Mouse (Mus musculus) hindbrain, embryonic 12.5 days (tissue): ENCODE results near the gene Gch1. TPM values are rescaled to one million over a fixed set of nuclear protein-coding genes. Genes with fewer than 3 reads are reported as not detected.

Source experiments
- ATAC-seq: fragments of 200-750 bp; cut with Nextera tagmentation; 2 replicates; pipeline ENCODE4 v1.8.0; 2017; ENCODE audit warnings: moderate TSS enrichment; ENCODE audit not compliant: low FRiP score
- H3K27ac ChIP-seq: fragments of 300-500 bp; sonication (generic); 2 replicates; pipeline ENCODE4 v1.5.1; 2016; ENCODE audit warnings: mild to moderate bottlenecking
- H3K27me3 ChIP-seq: fragments of 300-500 bp; sonication (generic); 2 replicates; pipeline ENCODE4 v1.6.1; 2016; ENCODE audit warnings: mild to moderate bottlenecking
- H3K36me3 ChIP-seq: fragments of 300-500 bp; sonication (generic); 2 replicates; pipeline ENCODE4 v1.6.1; 2016; ENCODE audit warnings: mild to moderate bottlenecking
- H3K4me1 ChIP-seq: fragments of 300-500 bp; sonication (generic); 2 replicates; pipeline ENCODE4 v1.6.1; 2016
- H3K4me2 ChIP-seq: fragments of 300-500 bp; sonication (generic); replicated peaks from 2 replicates; pipeline ENCODE4 v1.6.1; 2016; ENCODE audit warnings: mild to moderate bottlenecking
- H3K4me3 ChIP-seq: fragments of 300-500 bp; sonication (generic); 2 replicates; pipeline ENCODE4 v1.5.1; 2016; ENCODE audit warnings: mild to moderate bottlenecking
- H3K9ac ChIP-seq: fragments of 300-500 bp; sonication (generic); 2 replicates; pipeline ENCODE4 v1.6.1; 2016; ENCODE audit warnings: mild to moderate bottlenecking, moderate library complexity
- H3K9me3 ChIP-seq: fragments of 300-500 bp; sonication (generic); replicated peaks from 2 replicates; pipeline ENCODE4 v1.6.1; 2016; ENCODE audit warnings: mild to moderate bottlenecking
- WGBS: fragments of 180-500 bp; shearing (Covaris S2); methylation state at CpG from one replicate; pipeline ENCODE4 v1.1.7; 2016; 5-methylcytosine and 5-hydroxymethylcytosine counted together
- polyA plus RNA-seq: library from polyadenylated mRNA; unstranded; fragments of >200 nt; fragmentation: Nextera tagmentation; extraction: Ambion mirVana; gene quantifications from 2 replicates; pipeline ENCODE4 v1.2.1, GENCODE M21; 2016

Gch1 gene
- polyA plus RNA-seq, 1 experiment from 2014 or later = 3.8 TPM

- Histone ChIP-seq H3K9me3 (no peaks in the 10 kb centered on the region), H3K4me3 (no peak overlapping the region), H3K36me3 (no peaks in the 10 kb centered on the region), H3K27ac (no peak overlapping the region), H3K9ac (no peak overlapping the region), H3K27me3 (no peaks in the 10 kb centered on the region), H3K4me1 (no peaks in the 10 kb centered on the region), H3K4me2 (no peak overlapping the region)
- no peak for ATAC-seq
- 72% methylated on average over 5 of the region's 5 CpGs for WGBS
These were observed 14.1 kb downstream of the Gch1 start for GRCm38 (mm10) chr14:47175136-47175535.

- Histone ChIP-seq H3K4me3 (no peak overlapping the region), H3K27me3 (no peaks in the 10 kb centered on the region), H3K36me3 (no peaks in the 10 kb centered on the region), H3K9me3 (no peaks in the 10 kb centered on the region), H3K4me2 (no peak overlapping the region), H3K9ac (no peak overlapping the region), H3K27ac (no peak overlapping the region), H3K4me1 (no peaks in the 10 kb centered on the region)
- 75% methylated on average over 5 of the region's 5 CpGs for WGBS
- ATAC-seq = no peak
These were observed 17.1 kb downstream of the Gch1 start for GRCm38 (mm10) chr14:47172073-47172472.

GRCm38 (mm10) chr14:47170499-47171109, 18.6 kb downstream of the Gch1 start:
- H3K27me3 ChIP-seq = no peaks in the 10 kb centered on the region
- H3K9me3 ChIP-seq = no peaks in the 10 kb centered on the region
- no peak overlapping the region for H3K4me2 ChIP-seq
- ATAC-seq = no peak
- no peak overlapping the region for H3K27ac ChIP-seq
- H3K4me1 ChIP-seq = no peaks in the 10 kb centered on the region
- 66% methylated on average over 3 of the region's 3 CpGs for WGBS
- H3K4me3 ChIP-seq = no peak overlapping the region
- H3K9ac ChIP-seq = no peak overlapping the region
- H3K36me3 ChIP-seq = no peaks in the 10 kb centered on the region

GRCm38 (mm10) chr14:47169677-47170410, 19.4 kb downstream of the Gch1 start:
- Histone ChIP-seq H3K27ac (no peak overlapping the region), H3K27me3 (no peaks in the 10 kb centered on the region), H3K9me3 (no peaks in the 10 kb centered on the region), H3K9ac (no peak overlapping the region), H3K4me2 (no peak overlapping the region), H3K4me3 (no peak overlapping the region), H3K36me3 (no peaks in the 10 kb centered on the region), H3K4me1 (no peaks in the 10 kb centered on the region)
- no peak for ATAC-seq
- 74% methylated on average over 9 of the region's 9 CpGs for WGBS

GRCm38 (mm10) chr14:47165741-47166140, 23.5 kb downstream of the Gch1 start:
- no peak overlapping the region for H3K27ac ChIP-seq
- H3K36me3 ChIP-seq = no peaks in the 10 kb centered on the region
- H3K4me1 ChIP-seq = no peaks in the 10 kb centered on the region
- no peak overlapping the region for H3K4me3 ChIP-seq
- no peaks in the 10 kb centered on the region for H3K9me3 ChIP-seq
- WGBS = 87% methylated on average over 5 of the region's 5 CpGs
- no peak for ATAC-seq
- H3K4me2 ChIP-seq = no peak overlapping the region
- H3K9ac ChIP-seq = no peak overlapping the region
- H3K27me3 ChIP-seq = no peaks in the 10 kb centered on the region

- H3K4me2 ChIP-seq = no peak overlapping the region
- H3K36me3 ChIP-seq = no peaks in the 10 kb centered on the region
- ATAC-seq = no peak
- H3K9ac ChIP-seq = no peak overlapping the region
- WGBS = 91% methylated on average over 5 of the region's 5 CpGs
- H3K27ac ChIP-seq = no peak overlapping the region
- H3K4me3 ChIP-seq = no peak overlapping the region
- no peaks in the 10 kb centered on the region for H3K4me1 ChIP-seq
- H3K9me3 ChIP-seq = no peaks in the 10 kb centered on the region
- H3K27me3 ChIP-seq = no peaks in the 10 kb centered on the region
These were observed 24.1 kb downstream of the Gch1 start for GRCm38 (mm10) chr14:47165117-47165516.

GRCm38 (mm10) chr14:47161921-47162427, 27.2 kb downstream of the Gch1 start:
- no peak overlapping the region for H3K27ac ChIP-seq
- WGBS = 87% methylated on average over 3 of the region's 5 CpGs
- no peak overlapping the region for H3K9ac ChIP-seq
- H3K4me2 ChIP-seq = no peak overlapping the region
- H3K27me3 ChIP-seq = no peaks in the 10 kb centered on the region
- no peaks in the 10 kb centered on the region for H3K36me3 ChIP-seq
- H3K4me3 ChIP-seq = no peak overlapping the region
- no peaks in the 10 kb centered on the region for H3K4me1 ChIP-seq
- no peaks in the 10 kb centered on the region for H3K9me3 ChIP-seq
- no peak for ATAC-seq

GRCm38 (mm10) chr14:47160051-47160640, 29.1 kb downstream of the Gch1 start:
- Histone ChIP-seq H3K4me3 (no peak overlapping the region), H3K9me3 (no peaks in the 10 kb centered on the region), H3K36me3 (no peaks in the 10 kb centered on the region), H3K27ac (no peak overlapping the region), H3K4me2 (no peak overlapping the region), H3K27me3 (no peaks in the 10 kb centered on the region), H3K9ac (no peak overlapping the region), H3K4me1 (no peaks in the 10 kb centered on the region)
- 87% methylated on average over 2 of the region's 2 CpGs for WGBS
- no peak for ATAC-seq

GRCm38 (mm10) chr14:47154303-47154702, 34.9 kb downstream of the Gch1 start:
- no peak overlapping the region for H3K4me3 ChIP-seq
- no peak for ATAC-seq
- no peak overlapping the region for H3K4me2 ChIP-seq

GRCm38 (mm10) chr14:47151306-47151705, 37.9 kb downstream of the Gch1 start:
- no peaks in the 10 kb centered on the region for H3K27me3 ChIP-seq
- H3K4me1 ChIP-seq = no peaks in the 10 kb centered on the region
- H3K27ac ChIP-seq = no peak overlapping the region
- 92% methylated on average over 6 of the region's 6 CpGs for WGBS
- H3K4me2 ChIP-seq = no peak overlapping the region
- no peak overlapping the region for H3K9ac ChIP-seq
- no peaks in the 10 kb centered on the region for H3K9me3 ChIP-seq
- ATAC-seq = no peak
- H3K4me3 ChIP-seq = no peak overlapping the region
- no peaks in the 10 kb centered on the region for H3K36me3 ChIP-seq

More at GRCm38 (mm10) chr14:47154303-47154702, 34.9 kb downstream of the Gch1 start:
- Histone ChIP-seq H3K9ac (no peak overlapping the region), H3K27me3 (no peaks in the 10 kb centered on the region), H3K27ac (no peak overlapping the region), H3K36me3 (no peaks in the 10 kb centered on the region), H3K9me3 (no peaks in the 10 kb centered on the region), H3K4me1 (no peaks in the 10 kb centered on the region)
- 92% methylated on average over 3 of the region's 3 CpGs for WGBS

- H3K27ac ChIP-seq = no peak overlapping the region
- H3K9me3 ChIP-seq = no peaks in the 10 kb centered on the region
- no peak overlapping the region for H3K4me3 ChIP-seq
- 98% methylated on average over 5 of the region's 5 CpGs for WGBS
- no peaks in the 10 kb centered on the region for H3K36me3 ChIP-seq
- no peaks in the 10 kb centered on the region for H3K27me3 ChIP-seq
- H3K9ac ChIP-seq = no peak overlapping the region
- no peak for ATAC-seq
- H3K4me2 ChIP-seq = no peak overlapping the region
- no peaks in the 10 kb centered on the region for H3K4me1 ChIP-seq
These were observed 44.9 kb downstream of the Gch1 start for GRCm38 (mm10) chr14:47144326-47144725.

- 81% methylated on average over 3 of the region's 3 CpGs for WGBS
- Histone ChIP-seq H3K36me3 (no peaks in the 10 kb centered on the region), H3K4me1 (no peaks in the 10 kb centered on the region), H3K27ac (no peak overlapping the region), H3K4me2 (no peak overlapping the region), H3K27me3 (no peaks in the 10 kb centered on the region), H3K9ac (no peak overlapping the region), H3K9me3 (no peaks in the 10 kb centered on the region), H3K4me3 (no peak overlapping the region)
- ATAC-seq = no peak
These were observed 50.4 kb downstream of the Gch1 start for GRCm38 (mm10) chr14:47138853-47139252.
